8 mouse cellular contexts compared by ENCODE assay signal in genomic region chr4:133574843-133575202, GRCm38 (mm10). TPM values are rescaled to one million over a fixed set of nuclear protein-coding genes. Genes with fewer than 3 reads are reported as not detected.
DNase-seq lines count a peak whose midpoint lies in the region; ATAC-seq and TF ChIP-seq lines count a peak whose summit lies in the region.

No protein-coding gene starts in this region.

- no peaks in the 10 kb centered on the region for H3K27me3 ChIP-seq in heart, embryonic 12.5 days (replicated peaks)
- no peaks in the 10 kb centered on the region for H3K27me3 ChIP-seq in ES-Bruce4 (ENCODE audit: control insufficient read depth, insufficient read depth, low read length, poor library complexity, severe bottlenecking)
- no peaks in the 10 kb centered on the region for H3K27me3 ChIP-seq in forebrain, embryonic 16.5 days (replicated peaks; ENCODE audit: control insufficient read depth, insufficient read depth, low read length)

- H3K79me2 ChIP-seq in macrophage (ENCODE audit: inconsistent target): peaks cover 35% of the 10 kb centered on the region

- no peak for TF ChIP-seq POLR2A in ES-Bruce4 (IDR thresholded peaks at IDR 0.05; ENCODE audit: insufficient read depth, low read length)

- no peak for TF ChIP-seq EP300 in ES-Bruce4 (IDR thresholded peaks at IDR 0.05; ENCODE audit: insufficient read depth, low read depth, low read length)

- intact Hi-C loops in heart, postnatal 36 days (cut with DNase I): no loop called here

- no peak for TF ChIP-seq CTCF in ES-Bruce4 (IDR thresholded peaks at IDR 0.05; ENCODE audit: low read depth, low read length)

- H3K4me1 ChIP-seq in heart, embryonic 12.5 days (replicated peaks): peaks cover 9% of the 10 kb centered on the region; the same call in 1 of the 2 replicates
- no peaks in the 10 kb centered on the region for H3K4me1 ChIP-seq in ES-Bruce4 (ENCODE audit: control insufficient read depth, insufficient read depth, low read length)
- H3K4me1 ChIP-seq in forebrain, embryonic 16.5 days (replicated peaks; ENCODE audit: control insufficient read depth, insufficient read depth, low read length): peaks cover 10% of the 10 kb centered on the region

- under 1% methylated on average over 41 of the region's 41 CpGs for WGBS in heart, embryonic 12.5 days
- under 1% methylated on average over 37 of the region's 41 CpGs for WGBS in forebrain, embryonic 16.5 days
- 2% methylated on average over 34 of the region's 41 CpGs for WGBS in macrophage (ENCODE audit: missing documents)

- DNase-seq in heart, postnatal 36 days: no peak
- DNase-seq in left cerebral cortex, adult 8-10 months (ENCODE audit: low spot score in 2 of 2): no peak

- no peaks in the 10 kb centered on the region for H3K9me3 ChIP-seq in heart, embryonic 12.5 days (replicated peaks)
- H3K9me3 ChIP-seq in ES-Bruce4 (replicated peaks; ENCODE audit: control insufficient read depth, insufficient read depth, low read length, poor library complexity, severe bottlenecking): no peaks in the 10 kb centered on the region
- H3K9me3 ChIP-seq in forebrain, embryonic 16.5 days (ENCODE audit: control insufficient read depth, low read length): no peaks in the 10 kb centered on the region

- peak overlapping the region; percentile 69 for H3K4me3 ChIP-seq in heart, embryonic 12.5 days
- H3K4me3 ChIP-seq in ES-Bruce4 (ENCODE audit: low read depth, low read length) (peak overlapping the region; percentile 81), macrophage (ENCODE audit: inconsistent target) (peak overlapping the region; percentile 64)
- H3K4me3 ChIP-seq in forebrain, embryonic 16.5 days (replicated peaks; ENCODE audit: low read length): peak overlapping the region; percentile 60

- ATAC-seq in heart, embryonic 12.5 days (ENCODE audit: insufficient number of reproducible peaks, low FRiP score): peak; percentile 56
- peak; percentile 62 for ATAC-seq in forebrain, embryonic 16.5 days
- ATAC-seq in activated CD4-positive, CD25-positive, alpha-beta regulatory T cell, adult 4 months: no peak
- ATAC-seq in monocyte, adult 5-6 weeks (replicated peaks; ENCODE audit: insufficient number of reproducible peaks, low FRiP score, low TSS enrichment, poor library complexity, severe bottlenecking): no peak

- peak overlapping the region; percentile 81 for H3K9ac ChIP-seq in heart, embryonic 12.5 days
- peak overlapping the region; percentile 44 for H3K9ac ChIP-seq in ES-Bruce4 (ENCODE audit: low read depth, poor library complexity, severe bottlenecking)
- H3K9ac ChIP-seq in forebrain, embryonic 16.5 days (replicated peaks; ENCODE audit: low read depth, low read length): peak overlapping the region; percentile 80

- H3K4me2 ChIP-seq in heart, embryonic 12.5 days: peak overlapping the region; percentile 92
- H3K4me2 ChIP-seq in forebrain, embryonic 16.5 days (ENCODE audit: low read length): peak overlapping the region; percentile 91

- H3K27ac ChIP-seq in heart, embryonic 12.5 days (ENCODE audit: poor library complexity, severe bottlenecking): no peak overlapping the region
- H3K27ac ChIP-seq in ES-Bruce4 (ENCODE audit: insufficient read depth, low read length): no peak overlapping the region
- peak overlapping the region; percentile 27; the same call in 1 of the 2 replicates for H3K27ac ChIP-seq in forebrain, embryonic 16.5 days (ENCODE audit: low read length)
- peak overlapping the region; percentile 22 for H3K27ac ChIP-seq in macrophage

- peaks cover 22% of the 10 kb centered on the region for H3K36me3 ChIP-seq in heart, embryonic 12.5 days
- H3K36me3 ChIP-seq in ES-Bruce4 (ENCODE audit: control insufficient read depth, insufficient read depth, low read length, poor library complexity, severe bottlenecking) (peaks cover 3% of the 10 kb centered on the region), macrophage (ENCODE audit: inconsistent target) (peaks cover 22% of the 10 kb centered on the region)
- H3K36me3 ChIP-seq in forebrain, embryonic 16.5 days (ENCODE audit: control insufficient read depth, insufficient read depth): no peaks in the 10 kb centered on the region

RNA-seq across cellular contexts. Expression of gene Gpatch3, which starts 0.3 kb away (rescaled TPM):
- polyA plus RNA-seq in heart, embryonic 12.5 days (2016; fragmentation: Nextera tagmentation; extraction: Ambion mirVana): 6.0 and 6.9 TPM in 2 replicates
- total RNA-seq in heart, postnatal 36 days (2021): 1 to 10 TPM; 3.3 to 5.5 TPM
- polyA plus RNA-seq in ES-Bruce4 (2011; ENCODE audit: insufficient read depth, insufficient read length, low read depth, missing spikeins) (3.9 and 7.9 TPM in 2 replicates), macrophage (2018) (13.9 to 16.6 TPM (median 14.8 TPM) in 3 replicates)
- 5.3 and 7.0 TPM in 2 replicates for polyA plus RNA-seq in forebrain, embryonic 16.5 days (2015; fragmentation: Nextera tagmentation; extraction: Ambion mirVana)
- total RNA-seq in macrophage (2018; cell fraction: chromatin; rRNA removed): 100 to 1,000 TPM in 3 of 26 experiments, 10 to 100 TPM in 23; 52.3 to 159 (median 67.1) TPM
- 10 to 100 TPM; 13.2 to 23.2 (median 17.6) TPM for total RNA-seq in macrophage (2018; cell fraction: cytosol; rRNA removed)
- 10 to 100 TPM; 22.0 to 60.1 (median 38.5) TPM for total RNA-seq in macrophage (2018; cell fraction: nucleus; rRNA removed)
- 1 to 10 TPM; 1.1 to 1.7 TPM for polyA plus RNA-seq in activated CD4-positive, CD25-positive, alpha-beta regulatory T cell, adult 4 months (2017; shearing (Covaris generic))
- 30.9 to 41.9 TPM (median 32.6 TPM) in 3 replicates for total RNA-seq in monocyte, adult 5-6 weeks (2017)
- total RNA-seq in left cerebral cortex, adult 8-10 months (2022): 1 to 10 TPM; 6.8 to 8.9 (median 7.4) TPM

RNA-seq across cellular contexts. Expression of gene Gpn2, which starts 9.3 kb away (rescaled TPM):
- polyA plus RNA-seq in heart, embryonic 12.5 days (2016; fragmentation: Nextera tagmentation; extraction: Ambion mirVana): 11.2 and 12.2 TPM in 2 replicates
- 1 to 10 TPM; 7.0 TPM for total RNA-seq in heart, postnatal 36 days (2021)
- 22.2 and 24.3 TPM in 2 replicates for polyA plus RNA-seq in ES-Bruce4 (2011; ENCODE audit: insufficient read depth, insufficient read length, low read depth, missing spikeins)
- 21.4 and 22.9 TPM in 2 replicates for polyA plus RNA-seq in forebrain, embryonic 16.5 days (2015; fragmentation: Nextera tagmentation; extraction: Ambion mirVana)
- 10 to 100 TPM in 25 of 26 experiments, 1 to 10 TPM in 1; 9.3 to 25.8 (median 14.9) TPM for total RNA-seq in macrophage (2018; cell fraction: chromatin; rRNA removed)
- 10 to 100 TPM in 22 of 26 experiments, 1 to 10 TPM in 4; 8.6 to 15.0 (median 11.9) TPM for total RNA-seq in macrophage (2018; cell fraction: cytosol; rRNA removed)
- total RNA-seq in macrophage (2018; cell fraction: nucleus; rRNA removed): 10 to 100 TPM in 24 of 26 experiments, 1 to 10 TPM in 2; 7.7 to 23.5 (median 16.5) TPM
- 5.4 to 14.2 TPM (median 12.1 TPM) in 3 replicates for polyA plus RNA-seq in macrophage (2018)
- 1 to 10 TPM; 7.8 to 7.9 TPM for polyA plus RNA-seq in activated CD4-positive, CD25-positive, alpha-beta regulatory T cell, adult 4 months (2017; shearing (Covaris generic))
- total RNA-seq in monocyte, adult 5-6 weeks (2017): 6.9 to 18.7 TPM (median 16.5 TPM) in 3 replicates
- 10 to 100 TPM; 10.4 to 12.4 (median 11.3) TPM for total RNA-seq in left cerebral cortex, adult 8-10 months (2022)

RNA-seq across cellular contexts. Expression of gene Nr0b2, which starts 21.6 kb away (rescaled TPM):
- 9.9 and 10.5 TPM in 2 replicates for polyA plus RNA-seq in heart, embryonic 12.5 days (2016; fragmentation: Nextera tagmentation; extraction: Ambion mirVana)
- total RNA-seq in heart, postnatal 36 days (2021): 10 to 100 TPM; 14.2 to 15.3 TPM
- not detected in 2 replicates for polyA plus RNA-seq in ES-Bruce4 (2011; ENCODE audit: insufficient read depth, insufficient read length, low read depth, missing spikeins)
- not detected in 2 replicates for polyA plus RNA-seq in forebrain, embryonic 16.5 days (2015; fragmentation: Nextera tagmentation; extraction: Ambion mirVana)
- not detected for total RNA-seq in macrophage (2018; cell fraction: chromatin; rRNA removed)
- total RNA-seq in macrophage (2018; cell fraction: cytosol; rRNA removed): under 1 TPM in 16 of 26 experiments, not detected in 10; 0.13 to 0.81 (median 0.26) TPM
- under 1 TPM in 1 of 26 experiments, not detected in 25; 0.89 TPM for total RNA-seq in macrophage (2018; cell fraction: nucleus; rRNA removed)
- 0.21 to 0.88 TPM in 2 of 3 replicates, not detected in the other for polyA plus RNA-seq in macrophage (2018)
- not detected for polyA plus RNA-seq in activated CD4-positive, CD25-positive, alpha-beta regulatory T cell, adult 4 months (2017; shearing (Covaris generic))
- total RNA-seq in monocyte, adult 5-6 weeks (2017): not detected in 3 replicates
- total RNA-seq in left cerebral cortex, adult 8-10 months (2022): not detected

RNA-seq across cellular contexts. Expression of gene Sfn, which starts 27.1 kb away (rescaled TPM):
- polyA plus RNA-seq in heart, embryonic 12.5 days (2016; fragmentation: Nextera tagmentation; extraction: Ambion mirVana): 0.76 and 1.4 TPM in 2 replicates
- total RNA-seq in heart, postnatal 36 days (2021): 1 to 10 TPM; 1.1 to 1.5 TPM
- polyA plus RNA-seq in ES-Bruce4 (2011; ENCODE audit: insufficient read depth, insufficient read length, low read depth, missing spikeins) (250 and 292 TPM in 2 replicates), macrophage (2018) (2.4 to 3.6 TPM (median 3.0 TPM) in 3 replicates)
- 1.0 and 1.6 TPM in 2 replicates for polyA plus RNA-seq in forebrain, embryonic 16.5 days (2015; fragmentation: Nextera tagmentation; extraction: Ambion mirVana)
- 10 to 100 TPM in 11 of 26 experiments, 1 to 10 TPM in 15; 5.2 to 18.2 (median 9.0) TPM for total RNA-seq in macrophage (2018; cell fraction: chromatin; rRNA removed)
- 1 to 10 TPM; 2.3 to 6.2 (median 4.7) TPM for total RNA-seq in macrophage (2018; cell fraction: cytosol; rRNA removed)
- 10 to 100 TPM in 10 of 26 experiments, 1 to 10 TPM in 16; 6.7 to 14.4 (median 9.6) TPM for total RNA-seq in macrophage (2018; cell fraction: nucleus; rRNA removed)
- 10 to 100 TPM; 10.2 to 22.2 TPM for polyA plus RNA-seq in activated CD4-positive, CD25-positive, alpha-beta regulatory T cell, adult 4 months (2017; shearing (Covaris generic))
- total RNA-seq in monocyte, adult 5-6 weeks (2017): 6.3 to 20.1 TPM (median 7.1 TPM) in 3 replicates
- total RNA-seq in left cerebral cortex, adult 8-10 months (2022): 1 to 10 TPM; 1.6 to 2.2 (median 1.8) TPM

RNA-seq across cellular contexts. Expression of gene Nudc, which starts 29.0 kb away (rescaled TPM):
- polyA plus RNA-seq in heart, embryonic 12.5 days (2016; fragmentation: Nextera tagmentation; extraction: Ambion mirVana): 261 and 273 TPM in 2 replicates
- total RNA-seq in heart, postnatal 36 days (2021): 10 to 100 TPM; 68.6 to 76.2 TPM
- 274 and 303 TPM in 2 replicates for polyA plus RNA-seq in ES-Bruce4 (2011; ENCODE audit: insufficient read depth, insufficient read length, low read depth, missing spikeins)
- polyA plus RNA-seq in forebrain, embryonic 16.5 days (2015; fragmentation: Nextera tagmentation; extraction: Ambion mirVana): 256 and 259 TPM in 2 replicates
- total RNA-seq in macrophage (2018; cell fraction: chromatin; rRNA removed): 10 to 100 TPM in 22 of 26 experiments, 1 to 10 TPM in 4; 2.3 to 58.5 (median 24.6) TPM
- total RNA-seq in macrophage (2018; cell fraction: cytosol; rRNA removed): 100 to 1,000 TPM in 3 of 26 experiments, 10 to 100 TPM in 23; 63.2 to 105 (median 81.3) TPM
- 10 to 100 TPM in 25 of 26 experiments, 1 to 10 TPM in 1; 9.6 to 65.5 (median 33.3) TPM for total RNA-seq in macrophage (2018; cell fraction: nucleus; rRNA removed)
- 75.7 to 166 TPM (median 133 TPM) in 3 replicates for polyA plus RNA-seq in macrophage (2018)
- polyA plus RNA-seq in activated CD4-positive, CD25-positive, alpha-beta regulatory T cell, adult 4 months (2017; shearing (Covaris generic)): 10 to 100 TPM; 32.7 to 55.9 TPM
- 88.6 to 116 TPM (median 99.8 TPM) in 3 replicates for total RNA-seq in monocyte, adult 5-6 weeks (2017)
- total RNA-seq in left cerebral cortex, adult 8-10 months (2022): 100 to 1,000 TPM; 139 to 165 (median 156) TPM

Comparison
In these comparisons a context has a peak if more than half of its experiments do, and no peak if none do; other contexts are left out.
1. ATAC-seq: peak in heart, embryonic 12.5 days (single experiment) and forebrain, embryonic 16.5 days (single experiment); none in activated CD4-positive, CD25-positive, alpha-beta regulatory T cell, adult 4 months (single experiment) and monocyte, adult 5-6 weeks (single experiment).
2. H3K27ac ChIP-seq: peak in forebrain, embryonic 16.5 days (single experiment) and macrophage (single experiment); none in heart, embryonic 12.5 days (single experiment) and ES-Bruce4 (single experiment).
3. Peak in every context shown above with its lines, with median percentiles within 50 percentile points of each other: H3K4me3 ChIP-seq and H3K9ac ChIP-seq.